Mouse (Mus musculus) E14TG2a.4 (cell line): ENCODE data around the gene 4930522L14Rik.
"Not testable (repeated sequence)": the region's sequence is repeated elsewhere in the genome, so short reads cannot be mapped to it uniquely, and the experiment has no call there.

Source experiments
- H3K27me3 ChIP-seq: 2 replicates; pipeline ENCODE4 v1.6.1; 2014; ENCODE audit warnings: low read length, control low read depth; ENCODE audit not compliant: insufficient read depth
- H3K36me3 ChIP-seq: 2 replicates; pipeline ENCODE4 v1.6.1; 2014; ENCODE audit warnings: low read length, control low read depth; ENCODE audit not compliant: insufficient read depth
- H3K4me1 ChIP-seq: replicated peaks from 2 replicates; pipeline ENCODE4 v1.6.1; 2014; ENCODE audit warnings: low read depth, low read length, control low read depth
- H3K4me3 ChIP-seq: replicated peaks from 2 replicates; pipeline ENCODE4 v1.5.1; 2014; ENCODE audit warnings: mild to moderate bottlenecking, low read length
- H3K9me3 ChIP-seq: 2 replicates; pipeline ENCODE4 v1.6.1; 2014; ENCODE audit warnings: low read length, control low read depth
- POU5F1 ChIP-seq: IDR thresholded peaks from 2 replicates; pipeline ENCODE4 v1.6.1; 2014; ENCODE audit warnings: low read length, borderline replicate concordance

Gene 4930522L14Rik

DNA sequence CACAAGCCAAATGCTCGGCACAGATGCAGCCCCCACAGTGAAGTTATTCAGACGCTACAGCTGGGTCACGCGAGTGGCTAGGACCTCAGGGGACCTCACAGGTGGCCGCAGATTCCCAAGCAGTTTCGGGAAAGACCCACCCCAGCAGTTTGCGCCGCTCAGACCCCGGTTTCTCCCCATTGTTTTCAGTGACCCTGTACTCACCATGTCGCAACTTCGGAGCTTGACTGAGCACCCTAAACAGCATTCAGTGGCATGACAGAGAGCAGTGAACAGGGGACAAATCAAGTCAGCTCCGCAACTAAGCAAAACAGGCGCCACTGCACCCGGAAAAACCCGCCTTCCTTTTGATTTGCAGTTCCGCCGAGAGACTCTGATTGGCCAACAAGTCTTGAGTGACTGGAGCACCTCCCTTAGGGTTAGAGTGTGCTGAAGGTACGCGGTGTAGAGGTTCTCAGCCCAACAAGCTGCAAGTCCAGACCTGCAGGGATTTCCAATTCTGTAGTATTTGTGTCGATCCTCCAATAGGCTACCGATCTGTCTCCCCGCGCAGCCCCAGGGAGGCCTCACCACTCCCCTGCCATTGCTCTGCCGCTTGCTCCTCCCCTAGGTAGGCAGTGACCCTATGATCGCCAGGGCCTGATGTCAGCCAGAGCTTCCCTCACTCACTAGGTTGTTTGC is at the start of gene 4930522L14Rik:
Gene 4930522L14Rik (minus strand): TSS at position 496 of the 681 bp plus-strand sequence.
- not testable (repeated sequence) for H3K27me3 ChIP-seq, H3K36me3 ChIP-seq, H3K4me1 ChIP-seq, H3K9me3 ChIP-seq
- H3K4me3 ChIP-seq = peak within 1 kb of the TSS; percentile 85

DNA sequence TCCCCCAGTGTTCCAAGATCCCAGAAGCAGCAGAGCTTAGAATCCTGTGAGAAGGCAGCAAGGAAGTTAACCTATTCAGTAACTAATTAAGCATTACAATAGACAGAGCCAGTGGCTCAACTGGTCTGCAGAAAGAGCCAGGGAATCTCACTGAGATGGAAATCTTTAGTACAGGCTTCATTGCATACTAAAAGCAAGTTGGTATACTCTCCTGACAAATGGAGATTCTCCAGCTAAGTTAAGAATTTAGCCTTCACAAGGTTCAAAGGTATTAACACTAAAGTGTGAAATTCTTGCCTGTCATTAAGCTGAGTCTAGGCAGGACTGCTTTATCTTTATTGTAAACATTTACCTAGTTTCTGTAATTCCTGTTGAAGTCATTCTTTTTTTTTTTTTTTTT is 49.8 kb upstream of the 4930522L14Rik start:
- Histone ChIP-seq H3K9me3 (peaks cover 22% of the 10 kb centered on the region), H3K4me1 (peaks cover 33% of the 10 kb centered on the region)
- not testable (repeated sequence) for H3K36me3 ChIP-seq, H3K4me3 ChIP-seq, H3K27me3 ChIP-seq

DNA sequence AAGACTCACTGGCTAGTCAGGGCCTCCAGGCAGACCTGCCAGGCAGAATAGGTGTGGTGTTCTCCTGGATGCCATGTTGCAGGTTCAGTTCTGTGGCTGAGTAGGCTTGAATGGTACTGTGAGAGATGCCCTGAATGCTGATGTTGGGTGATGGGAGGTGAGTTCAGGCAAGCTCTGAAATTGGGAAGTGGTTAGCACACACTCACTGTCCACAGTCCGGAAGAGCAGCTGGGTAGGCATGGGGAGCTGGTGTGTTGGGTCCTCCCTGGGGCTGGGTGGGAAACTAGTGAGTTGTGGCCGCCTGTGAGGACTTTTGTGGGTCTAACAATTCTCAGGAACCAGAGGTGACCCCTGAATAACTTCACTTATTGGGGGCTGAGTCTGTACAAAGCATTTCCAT is 48.3 kb upstream of the 4930522L14Rik start:
- not testable (repeated sequence) for H3K27me3 ChIP-seq, H3K36me3 ChIP-seq
- H3K4me1 ChIP-seq = peaks cover 38% of the 10 kb centered on the region

DNA sequence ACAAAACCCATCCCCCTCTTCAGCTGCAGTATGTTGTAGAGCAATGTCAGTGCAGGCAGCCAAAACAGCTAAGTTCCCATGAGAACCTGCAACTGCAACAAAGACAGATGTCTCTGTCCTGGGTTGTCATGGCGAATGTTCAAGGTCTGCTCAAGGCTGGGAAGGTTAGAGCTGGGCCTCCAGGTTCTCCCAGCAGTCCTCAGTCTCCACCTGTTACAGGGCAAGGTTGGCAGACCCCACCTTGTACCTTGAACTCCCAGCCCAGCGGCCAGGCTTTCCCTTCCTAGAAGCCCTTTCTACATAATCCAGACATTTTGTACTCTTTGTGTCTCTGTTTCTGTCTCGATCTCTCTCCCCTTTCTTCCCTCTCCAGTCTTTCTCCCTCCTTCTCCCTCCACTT is 45.3 kb upstream of the 4930522L14Rik start:
- not testable (repeated sequence) for H3K9me3 ChIP-seq, H3K4me3 ChIP-seq, H3K36me3 ChIP-seq, H3K27me3 ChIP-seq
- peaks cover 45% of the 10 kb centered on the region for H3K4me1 ChIP-seq

More for the DNA sequence above, 48.3 kb upstream of the 4930522L14Rik start:
- H3K4me3 ChIP-seq, H3K9me3 ChIP-seq: not testable (repeated sequence)

DNA sequence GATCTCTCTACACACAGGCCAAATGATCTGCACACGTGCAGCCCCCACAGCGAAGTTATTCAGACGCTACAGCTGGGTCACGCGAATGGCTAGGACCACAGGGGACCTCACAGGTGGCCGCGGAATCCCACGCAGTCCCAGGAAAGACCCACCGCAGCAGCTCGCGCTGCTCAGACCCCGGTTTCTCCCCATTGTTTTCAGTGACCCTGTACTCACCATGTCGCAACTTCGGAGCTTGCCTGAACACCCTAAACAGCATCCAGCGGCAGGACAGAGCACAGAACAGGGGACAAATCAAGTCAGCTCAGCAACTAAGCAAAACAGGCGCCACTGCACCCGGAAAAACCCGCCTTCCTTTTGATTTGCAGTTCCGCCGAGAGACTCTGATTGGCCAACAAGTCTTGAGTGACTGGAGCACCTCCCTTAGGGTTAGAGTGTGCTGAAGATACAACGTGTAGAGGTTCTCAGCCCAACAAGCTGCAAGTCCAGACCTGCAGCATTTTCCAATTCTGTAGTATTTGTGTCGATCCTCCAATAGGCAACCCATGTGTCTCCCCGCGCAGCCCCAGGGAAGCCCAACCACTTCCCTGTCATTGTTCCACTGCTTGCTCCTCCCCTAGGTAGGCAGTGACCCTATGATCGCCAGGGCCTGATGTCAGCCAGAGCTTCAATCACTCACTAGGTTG is 44.4 kb upstream of the 4930522L14Rik start:
- H3K4me1 ChIP-seq = peaks cover 42% of the 10 kb centered on the region
- peak overlapping the region; percentile 86 for H3K4me3 ChIP-seq
- H3K27me3 ChIP-seq, H3K9me3 ChIP-seq, H3K36me3 ChIP-seq: not testable (repeated sequence)

DNA sequence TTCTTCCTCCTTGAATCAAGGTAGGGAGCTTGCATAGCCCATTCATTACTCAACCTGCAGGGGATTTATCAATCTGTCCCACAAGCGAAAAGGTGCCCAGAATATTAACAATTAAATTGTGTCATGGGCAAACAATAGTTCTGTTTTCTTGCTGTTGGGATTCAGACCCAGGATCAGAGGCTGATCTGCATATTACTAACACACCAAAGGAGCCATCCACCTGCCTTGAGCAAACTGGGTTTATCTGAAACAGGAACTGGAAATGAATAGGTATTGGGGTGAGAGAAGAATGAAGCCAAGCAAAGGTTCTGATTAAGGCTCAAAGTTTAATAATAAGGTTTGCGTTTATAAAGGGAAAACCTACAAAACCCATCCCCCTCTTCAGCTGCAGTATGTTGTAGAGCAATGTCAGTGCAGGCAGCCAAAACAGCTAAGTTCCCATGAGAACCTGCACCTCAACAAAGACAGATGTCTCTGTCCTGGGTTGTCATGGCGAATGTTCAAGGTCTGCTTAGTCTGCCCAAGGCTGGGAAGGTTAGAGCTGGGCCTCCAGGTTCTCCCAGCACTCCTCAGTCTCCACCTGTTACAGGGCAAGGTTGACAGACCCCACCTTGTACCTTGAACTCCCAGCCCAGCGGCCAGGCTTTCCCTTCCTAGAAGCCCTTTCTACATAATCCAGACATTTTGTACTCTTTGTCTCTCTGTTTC is 541 bp upstream of the 4930522L14Rik start:
- not testable (repeated sequence) for H3K27me3 ChIP-seq, H3K4me1 ChIP-seq, H3K9me3 ChIP-seq, H3K36me3 ChIP-seq
- peak; percentile 95 for TF ChIP-seq POU5F1
- H3K4me3 ChIP-seq = peak overlapping the region; percentile 85

DNA sequence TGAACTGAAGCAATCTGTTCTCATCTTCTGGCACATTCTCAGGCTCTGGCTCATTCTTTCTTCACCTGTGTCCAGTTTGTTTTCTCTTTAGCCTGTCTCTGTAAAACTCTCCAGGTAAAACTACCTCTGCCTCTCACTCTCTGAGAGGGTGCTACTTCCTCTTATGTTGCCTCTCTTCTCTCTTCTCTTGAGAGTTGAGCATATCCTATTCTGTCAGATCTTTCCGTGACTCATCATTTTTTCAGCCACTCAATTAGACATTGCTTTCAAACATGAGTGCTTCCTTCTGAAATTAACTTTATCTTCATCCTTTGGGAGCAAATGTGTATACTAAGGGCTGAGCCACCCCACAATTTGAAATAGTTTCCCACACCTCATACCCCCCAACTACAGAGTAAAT is 6.6 kb downstream of the 4930522L14Rik start:
- not testable (repeated sequence) for H3K4me3 ChIP-seq
- H3K4me1 ChIP-seq = peaks cover 12% of the 10 kb centered on the region

DNA sequence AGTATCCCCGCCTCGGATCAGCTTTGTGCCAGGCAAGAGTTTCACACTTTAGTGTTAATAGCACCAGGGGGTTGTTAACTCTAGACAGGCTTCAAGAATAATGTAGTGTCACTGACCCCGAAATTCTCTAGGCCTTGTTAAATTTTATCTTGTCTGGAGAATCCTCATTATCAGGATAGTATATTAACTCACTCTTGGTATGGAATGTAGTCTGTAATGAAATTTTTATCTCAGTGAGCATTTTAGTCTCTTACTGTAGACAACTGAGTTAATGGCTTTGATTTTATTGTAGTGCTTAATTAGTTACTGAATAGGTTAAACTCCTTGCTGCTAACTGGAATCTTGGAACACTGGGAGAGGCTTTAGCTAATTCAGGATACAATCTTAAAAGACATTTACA is 34.3 kb downstream of the 4930522L14Rik start:
- H3K36me3 ChIP-seq, H3K4me3 ChIP-seq, H3K4me1 ChIP-seq, H3K27me3 ChIP-seq: not testable (repeated sequence)
- peaks cover 33% of the 10 kb centered on the region for H3K9me3 ChIP-seq

More for the DNA sequence above, 6.6 kb downstream of the 4930522L14Rik start:
- H3K27me3 ChIP-seq, H3K36me3 ChIP-seq, H3K9me3 ChIP-seq: not testable (repeated sequence)

DNA sequence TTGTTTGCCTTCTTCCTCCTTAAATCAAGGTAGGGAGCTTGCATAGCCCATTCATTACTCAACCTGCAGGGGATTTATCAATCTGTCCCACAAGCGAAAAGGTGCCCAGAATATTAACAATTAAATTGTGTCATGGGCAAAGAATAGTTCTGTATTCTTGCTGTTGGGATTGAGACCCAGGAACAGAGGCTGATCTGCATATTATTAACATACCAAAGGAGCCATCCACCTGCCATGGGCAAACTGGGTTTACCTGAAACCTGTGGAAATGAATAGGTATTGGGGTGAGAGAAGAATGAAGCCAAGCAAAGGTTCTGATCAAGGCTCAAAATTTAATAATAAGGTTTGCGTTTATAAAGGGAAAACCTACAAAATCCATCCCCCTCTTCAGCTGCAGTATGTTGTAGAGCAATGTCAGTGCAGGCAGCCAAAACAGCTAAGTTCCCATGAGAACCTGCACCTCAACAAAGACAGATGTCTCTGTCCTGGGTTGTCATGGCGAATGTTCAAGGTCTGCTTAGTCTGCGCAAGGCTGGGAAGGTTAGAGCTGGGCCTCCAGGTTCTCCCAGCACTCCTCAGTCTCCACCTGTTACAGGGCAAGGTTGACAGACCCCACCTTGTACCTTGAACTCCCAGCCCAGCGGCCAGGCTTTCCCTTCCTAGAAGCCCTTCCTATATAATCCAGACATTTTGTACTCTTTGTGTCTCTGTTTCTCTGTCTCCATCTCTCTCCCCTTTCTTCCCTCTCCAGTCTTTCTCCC is 60.3 kb downstream of the 4930522L14Rik start:
- H3K27me3 ChIP-seq, H3K36me3 ChIP-seq, H3K9me3 ChIP-seq: not testable (repeated sequence)
- H3K4me1 ChIP-seq = peaks cover 22% of the 10 kb centered on the region
- TF ChIP-seq POU5F1 = 0 out of 2 replicates have a peak, but pooled peaks have one; percentile 6
- peak overlapping the region; percentile 85 for H3K4me3 ChIP-seq

DNA sequence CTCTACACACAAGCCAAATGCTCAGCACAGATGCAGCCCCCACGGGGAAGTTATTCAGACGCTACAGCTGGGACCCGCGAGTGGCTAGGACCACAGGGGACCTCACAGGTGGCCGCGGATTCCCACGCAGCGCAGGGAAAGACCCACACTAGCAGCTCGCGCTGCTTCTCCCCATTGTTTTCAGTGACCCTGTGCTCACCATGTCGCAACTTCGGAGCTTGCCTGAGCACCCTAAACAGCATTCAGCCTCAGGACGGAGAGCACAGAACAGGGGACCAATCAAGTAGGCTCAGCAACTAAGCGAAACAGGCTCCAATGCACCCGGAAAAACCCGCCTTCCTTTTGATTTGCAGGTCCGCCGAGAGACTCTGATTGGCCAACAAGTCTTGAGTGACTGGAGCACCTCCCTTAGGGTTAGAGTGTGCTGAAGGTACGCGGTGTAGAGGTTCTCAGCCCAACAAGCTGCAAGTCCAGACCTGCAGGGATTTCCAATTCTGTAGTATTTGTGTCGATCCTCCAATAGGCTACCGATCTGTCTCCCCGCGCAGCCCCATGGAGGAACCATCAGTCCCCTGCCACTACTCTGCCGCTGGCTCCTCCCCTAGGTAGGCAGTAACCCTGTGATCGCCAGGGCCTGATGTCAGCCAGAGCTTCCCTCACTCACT is 61.0 kb downstream of the 4930522L14Rik start, which contains the start of gene 5430403G16Rik:
Gene 5430403G16Rik (minus strand): TSS at position 505 of the 665 bp plus-strand sequence.
- H3K4me1 ChIP-seq = peaks cover 22% of the 10 kb centered on the region
- not testable (repeated sequence) for H3K36me3 ChIP-seq, H3K27me3 ChIP-seq, H3K9me3 ChIP-seq
- peak within 1 kb of the TSS; percentile 85 for H3K4me3 ChIP-seq
